Comparison of ENCODE assay signal across 9 mouse cellular contexts in the genomic region with DNA sequence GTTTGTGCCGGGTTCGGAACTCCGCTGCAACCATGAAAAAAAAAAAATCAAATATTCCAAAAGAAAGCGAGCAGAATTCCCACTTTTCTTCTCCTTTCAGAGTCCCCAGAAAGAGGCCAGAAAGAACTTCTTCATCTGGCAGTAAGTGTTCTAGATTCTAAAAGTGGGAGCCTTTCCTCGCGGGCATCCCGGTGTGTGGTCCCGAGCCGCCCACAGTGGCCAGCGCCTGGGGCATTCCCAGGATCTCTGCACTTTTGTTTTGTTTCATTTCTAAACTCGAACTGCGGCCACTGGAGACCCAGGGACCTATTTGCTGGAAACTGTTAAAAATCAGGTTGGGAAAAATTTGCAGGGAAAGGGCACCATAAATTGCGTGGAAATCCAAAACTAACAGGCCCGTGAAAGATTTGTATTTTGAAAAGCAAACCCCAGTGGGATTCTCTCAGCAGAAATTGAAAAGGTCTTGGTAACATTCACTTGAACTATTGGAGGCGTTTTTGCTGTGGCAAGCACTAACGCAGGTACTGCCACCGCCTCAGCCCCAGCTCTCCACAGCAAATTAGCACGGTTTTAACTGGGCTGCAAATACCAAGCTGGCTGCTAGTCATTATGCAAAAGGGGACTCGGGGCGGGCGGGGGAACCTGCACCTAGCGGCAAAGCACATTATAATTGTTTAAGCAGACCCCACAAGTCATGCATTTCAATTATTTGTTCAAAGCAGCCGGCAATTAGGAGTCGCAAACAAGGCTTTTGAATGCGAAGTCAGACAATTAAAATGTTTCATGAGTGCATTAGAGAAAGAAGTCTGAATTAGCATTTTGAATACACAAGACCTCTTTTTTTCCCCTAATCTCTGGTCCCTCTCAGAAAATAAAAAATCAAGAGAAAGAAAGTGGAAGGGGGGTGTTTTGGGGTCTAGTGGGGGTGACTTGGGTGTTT.
DNase-seq lines count a peak whose midpoint lies in the region; ATAC-seq lines count a peak whose summit lies in the region.
"Had no signal": no experiment of that assay in that cellular context is flagged by ENCODE, and none has a peak within 500 bp of the region (broad histone marks: within the 10 kb centered on the region; RNA-seq: fewer than 3 reads in every experiment).

No protein-coding gene starts in this region.

- WGBS in lung, embryonic 15.5 days = 3% methylated on average over 25 of the region's 25 CpGs
- WGBS in hindbrain, embryonic 13.5 days = 2% methylated on average over 25 of the region's 25 CpGs
- 2% methylated on average over 25 of the region's 25 CpGs for WGBS in neural tube, embryonic 13.5 days

- intact Hi-C loops in gastrocnemius, postnatal 14 days (cut with DNase I; ENCODE audit: low total_unique reads) = no loop called here

- H3K36me3 ChIP-seq in lung, embryonic 15.5 days = no peaks in the 10 kb centered on the region
- no peaks in the 10 kb centered on the region for H3K36me3 ChIP-seq in hindbrain, embryonic 13.5 days
- H3K36me3 ChIP-seq in neural tube, embryonic 13.5 days = no peaks in the 10 kb centered on the region

- H3K4me1 ChIP-seq in lung, embryonic 15.5 days = peaks cover 16% of the 10 kb centered on the region
- H3K4me1 ChIP-seq in hindbrain, embryonic 13.5 days (replicated peaks) = peaks cover 38% of the 10 kb centered on the region
- peaks cover 54% of the 10 kb centered on the region for H3K4me1 ChIP-seq in neural tube, embryonic 13.5 days (replicated peaks)

- peak overlapping the region; percentile 32 for H3K4me2 ChIP-seq in lung, embryonic 15.5 days
- H3K4me2 ChIP-seq in hindbrain, embryonic 13.5 days = peak overlapping the region; percentile 58
- peak overlapping the region; percentile 54 for H3K4me2 ChIP-seq in neural tube, embryonic 13.5 days

- peak; percentile 41 to 44 for DNase-seq in cerebellum, postnatal 10 days
- DNase-seq in cerebellum, postnatal 4 days (ENCODE audit: low spot score in 2 of 2) = no peak
- DNase-seq in lung, postnatal 10 days = no peak
- DNase-seq in spleen, adult 12 weeks (ENCODE audit: low spot score) = no peak
- no peak for DNase-seq in gastrocnemius, postnatal 14 days
- DNase-seq: thymus, adult 2 months had no signal

- peaks cover 76% of the 10 kb centered on the region for H3K27me3 ChIP-seq in lung, embryonic 15.5 days
- peaks cover 48% of the 10 kb centered on the region for H3K27me3 ChIP-seq in hindbrain, embryonic 13.5 days
- peaks cover 67% of the 10 kb centered on the region for H3K27me3 ChIP-seq in neural tube, embryonic 13.5 days

- no peak overlapping the region for H3K9ac ChIP-seq in lung, embryonic 15.5 days
- H3K9ac ChIP-seq in hindbrain, embryonic 13.5 days = no peak overlapping the region
- H3K9ac ChIP-seq in neural tube, embryonic 13.5 days = peak overlapping the region; percentile 34; the same call in 1 of the 2 replicates

- no peak for ATAC-seq in lung, embryonic 15.5 days (ENCODE audit: borderline replicate concordance, extremely low read depth, low FRiP score, low TSS enrichment)
- 0 out of 2 replicates have a peak, but pooled peaks have one; percentile 50 for ATAC-seq in hindbrain, embryonic 13.5 days (ENCODE audit: low FRiP score)
- ATAC-seq in neural tube, embryonic 13.5 days (ENCODE audit: low read depth) = peak; percentile 71

- peak overlapping the region; percentile 16; the same call in 1 of the 2 replicates for H3K4me3 ChIP-seq in lung, embryonic 15.5 days
- peak overlapping the region; percentile 34 for H3K4me3 ChIP-seq in hindbrain, embryonic 13.5 days
- peak overlapping the region; percentile 28 for H3K4me3 ChIP-seq in neural tube, embryonic 13.5 days

- H3K9me3 ChIP-seq in lung, embryonic 15.5 days = no peaks in the 10 kb centered on the region
- H3K9me3 ChIP-seq in hindbrain, embryonic 13.5 days = no peaks in the 10 kb centered on the region
- H3K9me3 ChIP-seq in neural tube, embryonic 13.5 days = no peaks in the 10 kb centered on the region

- no peak overlapping the region for H3K27ac ChIP-seq in lung, embryonic 15.5 days
- peak overlapping the region; percentile 62; the same call in 1 of the 2 replicates for H3K27ac ChIP-seq in hindbrain, embryonic 13.5 days
- peak overlapping the region; percentile 54 for H3K27ac ChIP-seq in neural tube, embryonic 13.5 days (replicated peaks)

Comparison
In these comparisons a context has a peak if more than half of its experiments do, and no peak if none do; other contexts are left out.
1. DNase-seq: peak in cerebellum, postnatal 10 days (2 of 2); none in cerebellum, postnatal 4 days (0 of 2), lung, postnatal 10 days (single experiment), spleen, adult 12 weeks (single experiment) and gastrocnemius, postnatal 14 days (single experiment).
2. Peak in every context shown above with its lines, with median percentiles within 50 percentile points of each other: H3K4me2 ChIP-seq and H3K4me3 ChIP-seq.